23 mouse cellular contexts compared by ENCODE assay signal in the genomic region with DNA sequence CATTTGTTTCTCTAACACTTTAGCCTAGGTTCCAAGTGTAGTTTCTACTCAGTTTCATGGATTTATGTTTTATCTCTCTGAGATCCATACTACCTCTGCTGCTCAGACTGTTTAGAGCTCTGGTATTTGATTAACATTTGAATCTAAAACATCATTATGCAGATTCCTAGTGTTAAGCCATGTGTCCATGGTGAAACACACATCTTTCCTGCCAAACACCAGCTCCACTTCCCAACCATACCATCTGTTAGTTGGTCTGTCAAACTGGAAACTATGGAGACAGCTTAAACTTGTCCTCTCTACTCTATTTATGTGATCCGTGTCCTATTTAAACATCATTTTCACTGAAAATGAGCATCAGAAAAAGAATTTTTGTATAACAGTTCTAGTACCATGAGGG.
A peak's percentile ranks its signal among the peaks of the same experiment; 100 is the strongest.
DNase-seq lines count a peak whose midpoint lies in the region; ATAC-seq and TF ChIP-seq lines count a peak whose summit lies in the region.
"Had no signal": no experiment of that assay in that cellular context is flagged by ENCODE, and none has a peak within 500 bp of the region (broad histone marks: within the 10 kb centered on the region; RNA-seq: fewer than 3 reads in every experiment).

No protein-coding gene starts in this region.

- TF ChIP-seq POLR2A in brain, embryonic 14.5 days (IDR thresholded peaks at IDR 0.05; ENCODE audit: borderline replicate concordance, extremely low read depth, insufficient read depth, insufficient read length, poor library complexity, severe bottlenecking) = no peak

- no peak for TF ChIP-seq CTCF in brain, embryonic 14.5 days (IDR thresholded peaks at IDR 0.05; ENCODE audit: borderline replicate concordance, extremely low read depth, insufficient read depth, insufficient read length)

- WGBS in hindbrain, embryonic 16.5 days = 75% methylated on average over 1 of the region's 1 CpGs
- 90% methylated on average over 1 of the region's 1 CpGs for WGBS in hindbrain, embryonic 12.5 days
- WGBS in forebrain, embryonic 16.5 days = 63% methylated on average over 1 of the region's 1 CpGs

- H3K36me3 ChIP-seq in hindbrain, embryonic 16.5 days (ENCODE audit: control insufficient read depth, insufficient read depth, low read length) = no peaks in the 10 kb centered on the region
- no peaks in the 10 kb centered on the region for H3K36me3 ChIP-seq in hindbrain, embryonic 12.5 days
- no peaks in the 10 kb centered on the region for H3K36me3 ChIP-seq in forebrain, embryonic 16.5 days (ENCODE audit: control insufficient read depth, insufficient read depth)
- H3K36me3 ChIP-seq: embryonic facial prominence, embryonic 15.5 days; heart, embryonic 15.5 days; limb, embryonic 12.5 days; liver, embryonic 13.5 days; lung, embryonic 15.5 days; neural tube, embryonic 12.5 days had no signal

- no peaks in the 10 kb centered on the region for H3K9me3 ChIP-seq in hindbrain, embryonic 16.5 days (ENCODE audit: control insufficient read depth, low read length)
- H3K9me3 ChIP-seq in hindbrain, embryonic 12.5 days (replicated peaks) = no peaks in the 10 kb centered on the region
- no peaks in the 10 kb centered on the region for H3K9me3 ChIP-seq in forebrain, embryonic 16.5 days (ENCODE audit: control insufficient read depth, low read length)
- H3K9me3 ChIP-seq: embryonic facial prominence, embryonic 15.5 days; heart, embryonic 15.5 days; limb, embryonic 12.5 days; liver, embryonic 13.5 days; lung, embryonic 15.5 days; neural tube, embryonic 12.5 days had no signal

- no peak overlapping the region for H3K27ac ChIP-seq in hindbrain, embryonic 16.5 days (ENCODE audit: low read depth, low read length)
- no peak overlapping the region for H3K27ac ChIP-seq in hindbrain, embryonic 12.5 days
- H3K27ac ChIP-seq in forebrain, embryonic 16.5 days (ENCODE audit: low read length) = no peak overlapping the region
- H3K27ac ChIP-seq: embryonic facial prominence, embryonic 15.5 days; heart, embryonic 15.5 days; hindbrain, postnatal 0 days; kidney, postnatal 0 days; limb, embryonic 12.5 days; liver, embryonic 13.5 days; lung, embryonic 15.5 days; neural tube, embryonic 12.5 days had no signal

- no peaks in the 10 kb centered on the region for H3K27me3 ChIP-seq in hindbrain, embryonic 16.5 days (replicated peaks; ENCODE audit: control insufficient read depth, insufficient read depth, low read length)
- H3K27me3 ChIP-seq in hindbrain, embryonic 12.5 days = no peaks in the 10 kb centered on the region
- no peaks in the 10 kb centered on the region for H3K27me3 ChIP-seq in forebrain, embryonic 16.5 days (replicated peaks; ENCODE audit: control insufficient read depth, insufficient read depth, low read length)
- H3K27me3 ChIP-seq: embryonic facial prominence, embryonic 15.5 days; heart, embryonic 15.5 days; limb, embryonic 12.5 days; liver, embryonic 13.5 days; lung, embryonic 15.5 days; neural tube, embryonic 12.5 days had no signal

- no peaks in the 10 kb centered on the region for H3K4me1 ChIP-seq in hindbrain, embryonic 16.5 days (ENCODE audit: control insufficient read depth, insufficient read depth, low read depth, low read length)
- no peaks in the 10 kb centered on the region for H3K4me1 ChIP-seq in hindbrain, embryonic 12.5 days
- H3K4me1 ChIP-seq in forebrain, embryonic 16.5 days (replicated peaks; ENCODE audit: control insufficient read depth, insufficient read depth, low read length) = no peaks in the 10 kb centered on the region
- H3K4me1 ChIP-seq: embryonic facial prominence, embryonic 15.5 days; heart, embryonic 15.5 days; limb, embryonic 12.5 days; liver, embryonic 13.5 days; lung, embryonic 15.5 days; neural tube, embryonic 12.5 days had no signal

- peak; percentile 37; the same call in 1 of the 2 replicates for ATAC-seq in hindbrain, embryonic 16.5 days
- no peak for ATAC-seq in hindbrain, embryonic 12.5 days (ENCODE audit: low FRiP score)
- ATAC-seq in forebrain, embryonic 16.5 days = peak; percentile 96
- ATAC-seq: hindbrain, postnatal 0 days had no signal

- DNase-seq in brain, embryonic 14.5 days (ENCODE audit: low read depth) = peak; percentile 70
- peak; percentile 22 to 31 for DNase-seq in layer of hippocampus, postnatal 36 days
- DNase-seq in embryo, embryonic 11 days = no peak
- DNase-seq in gastrocnemius, postnatal 10 days = no peak
- no peak for DNase-seq in adrenal gland, postnatal 10 days
- DNase-seq: cerebellum, postnatal 14 days; gastrocnemius, postnatal 36 days; heart, postnatal 4 days; kidney, adult 11 months; liver, embryonic 13.5 days; right cerebral cortex, postnatal 14 days; thymus, adult 18-20 months had no signal

- no peak overlapping the region for H3K4me3 ChIP-seq in hindbrain, embryonic 16.5 days (ENCODE audit: low read length)
- no peak overlapping the region for H3K4me3 ChIP-seq in hindbrain, embryonic 12.5 days
- no peak overlapping the region for H3K4me3 ChIP-seq in forebrain, embryonic 16.5 days (replicated peaks; ENCODE audit: low read length)
- H3K4me3 ChIP-seq: embryonic facial prominence, embryonic 15.5 days; heart, embryonic 15.5 days; limb, embryonic 12.5 days; liver, embryonic 13.5 days; lung, embryonic 15.5 days; neural tube, embryonic 12.5 days had no signal

- no peak overlapping the region for H3K4me2 ChIP-seq in hindbrain, embryonic 16.5 days (ENCODE audit: low read length)
- no peak overlapping the region for H3K4me2 ChIP-seq in hindbrain, embryonic 12.5 days (replicated peaks)
- no peak overlapping the region for H3K4me2 ChIP-seq in forebrain, embryonic 16.5 days (ENCODE audit: low read length)
- H3K4me2 ChIP-seq: embryonic facial prominence, embryonic 15.5 days; heart, embryonic 15.5 days; limb, embryonic 12.5 days; liver, embryonic 13.5 days; lung, embryonic 15.5 days; midbrain, embryonic 11.5 days; neural tube, embryonic 12.5 days had no signal

- H3K9ac ChIP-seq in hindbrain, embryonic 16.5 days (ENCODE audit: low read depth, low read length) = no peak overlapping the region
- H3K9ac ChIP-seq in hindbrain, embryonic 12.5 days = no peak overlapping the region
- H3K9ac ChIP-seq in forebrain, embryonic 16.5 days (replicated peaks; ENCODE audit: low read depth, low read length) = no peak overlapping the region
- H3K9ac ChIP-seq: embryonic facial prominence, embryonic 15.5 days; heart, embryonic 15.5 days; limb, embryonic 12.5 days; liver, embryonic 13.5 days; lung, embryonic 15.5 days; neural tube, embryonic 12.5 days had no signal

Comparison
In these comparisons a context has a peak if more than half of its experiments do, and no peak if none do; other contexts are left out.
1. DNase-seq: peak in brain, embryonic 14.5 days (single experiment) and layer of hippocampus, postnatal 36 days (2 of 2); none in embryo, embryonic 11 days (single experiment), gastrocnemius, postnatal 10 days (single experiment) and adrenal gland, postnatal 10 days (single experiment).